Mouse (Mus musculus): ENCODE results near the gene Cfap70. TPM values are rescaled to one million over a fixed set of nuclear protein-coding genes. Genes with fewer than 3 reads are reported as not detected.

Gene Cfap70
- polyA plus RNA-seq (2012; rRNA removed; ENCODE audit: low replicate concordance) = not detected in 2 replicates

GRCm38 (mm10) chr14:20451765-20452331, at the start of gene Cfap70:
Gene Cfap70, minus strand, starts transcription at chr14:20452226.

GRCm38 (mm10) chr14:20496603-20497002, 44.6 kb upstream of the Cfap70 start, which contains the start of gene Mss51:
Gene Mss51, minus strand, starts transcription at chr14:20496901.

GRCm38 (mm10) chr14:20479291-20480194, 27.5 kb upstream of the Cfap70 start, which contains the start of gene Anxa7:
Gene Anxa7, minus strand, starts transcription at chr14:20480133.

GRCm38 (mm10) chr14:20393205-20393913, 58.7 kb downstream of the Cfap70 start, which contains the start of gene Mrps16:
Gene Mrps16, minus strand, starts transcription at chr14:20393634.

GRCm38 (mm10) chr14:20388441-20389129, 63.4 kb downstream of the Cfap70 start, which contains the start of gene Dnajc9:
Gene Dnajc9, minus strand, starts transcription at chr14:20388910.

GRCm38 (mm10) chr14:20347991-20348541, 104.0 kb downstream of the Cfap70 start, which contains the start of the genes Ecd and Fam149b:
Gene Ecd, minus strand, starts transcription at chr14:20348121.
Gene Fam149b, plus strand, starts transcription at chr14:20348162.

Other genes with a start within 250 kb of the Cfap70 start
- 1.3 and 4.1 TPM in 2 replicates for gene Kcnk16, start 183.0 kb downstream of the Cfap70 start, polyA plus RNA-seq (2012; rRNA removed; ENCODE audit: low replicate concordance)
- 8.1 and 8.7 TPM in 2 replicates for gene Nudt13, start 157.5 kb downstream of the Cfap70 start, polyA plus RNA-seq (2012; rRNA removed; ENCODE audit: low replicate concordance)
- gene Ecd, start 104.1 kb downstream of the Cfap70 start, polyA plus RNA-seq (2012; rRNA removed; ENCODE audit: low replicate concordance) = 5.2 and 6.9 TPM in 2 replicates
- 12.0 and 12.5 TPM in 2 replicates for gene Fam149b, start 104.1 kb downstream of the Cfap70 start, polyA plus RNA-seq (2012; rRNA removed; ENCODE audit: low replicate concordance)
- 14.4 and 16.6 TPM in 2 replicates for gene Dnajc9, start 63.3 kb downstream of the Cfap70 start, polyA plus RNA-seq (2012; rRNA removed; ENCODE audit: low replicate concordance)
- 35.7 and 40.1 TPM in 2 replicates for gene Mrps16, start 58.6 kb downstream of the Cfap70 start, polyA plus RNA-seq (2012; rRNA removed; ENCODE audit: low replicate concordance)
- 39.4 and 48.4 TPM in 2 replicates for gene Anxa7, start 27.9 kb upstream of the Cfap70 start, polyA plus RNA-seq (2012; rRNA removed; ENCODE audit: low replicate concordance)
- 0.06 and 0.23 TPM in 2 replicates for gene Mss51, start 44.7 kb upstream of the Cfap70 start, polyA plus RNA-seq (2012; rRNA removed; ENCODE audit: low replicate concordance)
- 1.1 and 1.2 TPM in 2 replicates for gene Ppp3cb, start 94.3 kb upstream of the Cfap70 start, polyA plus RNA-seq (2012; rRNA removed; ENCODE audit: low replicate concordance)
- 0.79 and 2.2 TPM in 2 replicates for gene Usp54, start 188.8 kb upstream of the Cfap70 start, polyA plus RNA-seq (2012; rRNA removed; ENCODE audit: low replicate concordance)
- not detected in 2 replicates for gene Myoz1, start 204.3 kb upstream of the Cfap70 start, polyA plus RNA-seq (2012; rRNA removed; ENCODE audit: low replicate concordance)
- 0.07 TPM in 2 replicates for gene Synpo2l, start 216.1 kb upstream of the Cfap70 start, polyA plus RNA-seq (2012; rRNA removed; ENCODE audit: low replicate concordance)
- gene Sec24c, start 222.1 kb upstream of the Cfap70 start, polyA plus RNA-seq (2012; rRNA removed; ENCODE audit: low replicate concordance) = 197 and 317 TPM in 2 replicates
- 8.1 and 12.3 TPM in 2 replicates for gene Fut11, start 242.7 kb upstream of the Cfap70 start, polyA plus RNA-seq (2012; rRNA removed; ENCODE audit: low replicate concordance)